Mouse (Mus musculus): Measurements from ENCODE around the gene Tamm41. TPM values are rescaled to one million over a fixed set of nuclear protein-coding genes. Genes with fewer than 3 reads are reported as not detected.

Tamm41 gene
- polyA plus RNA-seq, 1 experiment from 2014 or later = 29.7 TPM

- 58% methylated on average over 6 of the region's 6 CpGs for WGBS
- Histone ChIP-seq H3K9me3 (replicated peaks) (no peaks in the 10 kb centered on the region), H3K9ac (no peak overlapping the region), H3K36me3 (no peaks in the 10 kb centered on the region), H3K27ac (no peak overlapping the region), H3K4me1 (replicated peaks) (no peaks in the 10 kb centered on the region), H3K27me3 (peaks cover 7% of the 10 kb centered on the region; the same call in 1 of the 2 replicates), H3K4me3 (no peak overlapping the region), H3K4me2 (no peak overlapping the region)
- ATAC-seq (replicated peaks; ENCODE audit: insufficient number of reproducible peaks, insufficient read depth, low FRiP score, low read depth) = no peak
These were observed 14.0 kb upstream of the Tamm41 start for GRCm38 (mm10) chr6:115051586-115052197.

GRCm38 (mm10) chr6:115049015-115049414 lies 11.3 kb upstream of the Tamm41 start:
- peaks cover 7% of the 10 kb centered on the region; the same call in 1 of the 2 replicates for H3K27me3 ChIP-seq
- ATAC-seq (replicated peaks; ENCODE audit: insufficient number of reproducible peaks, insufficient read depth, low FRiP score, low read depth) = no peak
- H3K4me2 ChIP-seq = no peak overlapping the region
- H3K9ac ChIP-seq = no peak overlapping the region
- no peak overlapping the region for H3K27ac ChIP-seq
- WGBS = 18% methylated on average over 4 of the region's 4 CpGs
- H3K9me3 ChIP-seq (replicated peaks) = no peaks in the 10 kb centered on the region
- no peaks in the 10 kb centered on the region for H3K4me1 ChIP-seq (replicated peaks)
- H3K4me3 ChIP-seq = no peak overlapping the region
- no peaks in the 10 kb centered on the region for H3K36me3 ChIP-seq

GRCm38 (mm10) chr6:115047816-115048215 lies 10.1 kb upstream of the Tamm41 start:
- Histone ChIP-seq H3K27ac (no peak overlapping the region), H3K9ac (no peak overlapping the region), H3K36me3 (no peaks in the 10 kb centered on the region), H3K27me3 (peaks cover 7% of the 10 kb centered on the region; the same call in 1 of the 2 replicates), H3K4me1 (replicated peaks) (no peaks in the 10 kb centered on the region), H3K9me3 (replicated peaks) (no peaks in the 10 kb centered on the region), H3K4me3 (no peak overlapping the region), H3K4me2 (no peak overlapping the region)
- 34% methylated on average over 2 of the region's 2 CpGs for WGBS
- ATAC-seq (replicated peaks; ENCODE audit: insufficient number of reproducible peaks, insufficient read depth, low FRiP score, low read depth) = no peak

- Histone ChIP-seq H3K4me3 (no peak overlapping the region), H3K4me1 (replicated peaks) (0 out of 2 replicates have a peak, but pooled peaks cover 3% of the 10 kb centered on the region), H3K27me3 (peaks cover 7% of the 10 kb centered on the region; the same call in 1 of the 2 replicates), H3K9ac (no peak overlapping the region), H3K9me3 (replicated peaks) (no peaks in the 10 kb centered on the region), H3K36me3 (no peaks in the 10 kb centered on the region), H3K4me2 (no peak overlapping the region), H3K27ac (no peak overlapping the region)
- WGBS = 66% methylated on average over 1 of the region's 1 CpGs
- no peak for ATAC-seq (replicated peaks; ENCODE audit: insufficient number of reproducible peaks, insufficient read depth, low FRiP score, low read depth)
These were observed 8.4 kb upstream of the Tamm41 start for GRCm38 (mm10) chr6:115046064-115046463.

- Histone ChIP-seq H3K4me3 (no peak overlapping the region), H3K9ac (no peak overlapping the region), H3K4me1 (replicated peaks) (0 out of 2 replicates have a peak, but pooled peaks cover 3% of the 10 kb centered on the region), H3K36me3 (no peaks in the 10 kb centered on the region), H3K27ac (no peak overlapping the region), H3K27me3 (peaks cover 7% of the 10 kb centered on the region; the same call in 1 of the 2 replicates), H3K4me2 (no peak overlapping the region), H3K9me3 (replicated peaks) (no peaks in the 10 kb centered on the region)
- WGBS = 47% methylated on average over 1 of the region's 1 CpGs
- ATAC-seq (replicated peaks; ENCODE audit: insufficient number of reproducible peaks, insufficient read depth, low FRiP score, low read depth) = no peak
These were observed 7.0 kb upstream of the Tamm41 start for GRCm38 (mm10) chr6:115044709-115045108.

- no peak for ATAC-seq (replicated peaks; ENCODE audit: insufficient number of reproducible peaks, insufficient read depth, low FRiP score, low read depth)
- Histone ChIP-seq H3K4me2 (no peak overlapping the region), H3K9ac (no peak overlapping the region), H3K27ac (no peak overlapping the region), H3K4me1 (replicated peaks) (0 out of 2 replicates have a peak, but pooled peaks cover 3% of the 10 kb centered on the region), H3K9me3 (replicated peaks) (no peaks in the 10 kb centered on the region), H3K36me3 (no peaks in the 10 kb centered on the region), H3K4me3 (no peak overlapping the region), H3K27me3 (no peaks in the 10 kb centered on the region)
- 69% methylated on average over 14 of the region's 14 CpGs for WGBS
These were observed 6.2 kb upstream of the Tamm41 start for GRCm38 (mm10) chr6:115043657-115044500.

- no peak for ATAC-seq (replicated peaks; ENCODE audit: insufficient number of reproducible peaks, insufficient read depth, low FRiP score, low read depth)
- H3K9ac ChIP-seq = no peak overlapping the region
- H3K36me3 ChIP-seq = no peaks in the 10 kb centered on the region
- 0 out of 2 replicates have a peak, but pooled peaks cover 3% of the 10 kb centered on the region for H3K4me1 ChIP-seq (replicated peaks)
- no peaks in the 10 kb centered on the region for H3K27me3 ChIP-seq
- H3K4me3 ChIP-seq = no peak overlapping the region
- H3K27ac ChIP-seq = no peak overlapping the region
- WGBS = 24% methylated on average over 10 of the region's 10 CpGs
- no peak overlapping the region for H3K4me2 ChIP-seq
- H3K9me3 ChIP-seq (replicated peaks) = no peaks in the 10 kb centered on the region
These were observed 4.9 kb upstream of the Tamm41 start for GRCm38 (mm10) chr6:115042609-115043008.

- Histone ChIP-seq H3K27ac (no peak overlapping the region), H3K4me3 (no peak overlapping the region), H3K4me1 (replicated peaks) (peaks cover 13% of the 10 kb centered on the region), H3K9me3 (replicated peaks) (no peaks in the 10 kb centered on the region), H3K36me3 (peaks cover 45% of the 10 kb centered on the region), H3K27me3 (no peaks in the 10 kb centered on the region), H3K4me2 (no peak overlapping the region), H3K9ac (no peak overlapping the region)
- no peak for ATAC-seq (replicated peaks; ENCODE audit: insufficient number of reproducible peaks, insufficient read depth, low FRiP score, low read depth)
- 91% methylated on average over 5 of the region's 5 CpGs for WGBS
These were observed 4.2 kb downstream of the Tamm41 start for GRCm38 (mm10) chr6:115033441-115033840.

GRCm38 (mm10) chr6:115030098-115030497 lies 7.6 kb downstream of the Tamm41 start:
- WGBS = 89% methylated on average over 2 of the region's 2 CpGs

GRCm38 (mm10) chr6:115029248-115029647 lies 8.4 kb downstream of the Tamm41 start:
- peaks cover 46% of the 10 kb centered on the region for H3K36me3 ChIP-seq
- no peak overlapping the region for H3K27ac ChIP-seq
- H3K9me3 ChIP-seq (replicated peaks) = no peaks in the 10 kb centered on the region
- no peak overlapping the region for H3K9ac ChIP-seq
- no peak overlapping the region for H3K4me2 ChIP-seq
- H3K4me3 ChIP-seq = no peak overlapping the region
- no peaks in the 10 kb centered on the region for H3K4me1 ChIP-seq (replicated peaks)
- no peaks in the 10 kb centered on the region for H3K27me3 ChIP-seq
- ATAC-seq (replicated peaks; ENCODE audit: insufficient number of reproducible peaks, insufficient read depth, low FRiP score, low read depth) = no peak
- 65% methylated on average over 2 of the region's 2 CpGs for WGBS

More at GRCm38 (mm10) chr6:115030098-115030497, 7.6 kb downstream of the Tamm41 start:
- peaks cover 45% of the 10 kb centered on the region for H3K36me3 ChIP-seq
- ATAC-seq (replicated peaks; ENCODE audit: insufficient number of reproducible peaks, insufficient read depth, low FRiP score, low read depth) = no peak
- no peaks in the 10 kb centered on the region for H3K27me3 ChIP-seq
- no peak overlapping the region for H3K27ac ChIP-seq
- no peak overlapping the region for H3K4me3 ChIP-seq
- no peak overlapping the region for H3K9ac ChIP-seq
- H3K9me3 ChIP-seq (replicated peaks) = no peaks in the 10 kb centered on the region
- H3K4me2 ChIP-seq = no peak overlapping the region
- no peaks in the 10 kb centered on the region for H3K4me1 ChIP-seq (replicated peaks)

- Histone ChIP-seq H3K36me3 (peaks cover 39% of the 10 kb centered on the region), H3K4me3 (no peak overlapping the region), H3K4me2 (no peak overlapping the region), H3K27ac (no peak overlapping the region), H3K4me1 (replicated peaks) (no peaks in the 10 kb centered on the region), H3K9me3 (replicated peaks) (no peaks in the 10 kb centered on the region), H3K9ac (no peak overlapping the region), H3K27me3 (no peaks in the 10 kb centered on the region)
- no peak for ATAC-seq (replicated peaks; ENCODE audit: insufficient number of reproducible peaks, insufficient read depth, low FRiP score, low read depth)
- WGBS = 87% methylated on average over 14 of the region's 14 CpGs
These were observed 10.1 kb downstream of the Tamm41 start for GRCm38 (mm10) chr6:115027485-115027992.
